Mouse (Mus musculus): ENCODE data around the gene Itsn1.

The Itsn1 gene

GRCm38 (mm10) chr16:91729066-91729482 is at the start of gene Itsn1:
Itsn1 (plus strand) TSS chr16:91729281.
- DNase-seq (ENCODE audit: low spot score in 2 of 2), result peak; percentile 98

DNA sequence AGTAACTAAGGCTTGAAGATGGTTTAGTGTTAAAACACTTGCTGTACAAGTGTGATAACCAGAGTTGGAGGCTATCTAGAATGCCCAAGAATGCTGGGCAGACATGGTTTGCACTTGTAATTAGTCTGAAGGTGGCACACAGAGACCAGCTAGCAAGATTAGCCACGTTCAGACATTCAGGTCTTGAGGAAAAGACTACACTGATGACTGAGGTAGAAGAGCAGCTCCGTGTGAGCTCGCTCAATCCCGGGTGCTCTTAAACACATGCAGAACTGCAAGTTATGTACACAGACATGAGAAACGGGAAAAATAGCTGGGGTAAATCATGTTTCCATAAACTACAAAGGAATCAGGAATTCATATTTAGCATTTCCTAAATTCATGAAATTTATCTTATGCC is 48.4 kb upstream of the Itsn1 start:
- no peak for DNase-seq (ENCODE audit: low spot score in 2 of 2)

GRCm38 (mm10) chr16:91685526-91685925 is 43.6 kb upstream of the Itsn1 start:
- no peak for DNase-seq (ENCODE audit: low spot score in 2 of 2)

GRCm38 (mm10) chr16:91686369-91686768 is 42.7 kb upstream of the Itsn1 start:
- DNase-seq (ENCODE audit: low spot score in 2 of 2), result no peak

GRCm38 (mm10) chr16:91688023-91688618 is 41.0 kb upstream of the Itsn1 start:
- DNase-seq (ENCODE audit: low spot score in 2 of 2), result no peak

DNA sequence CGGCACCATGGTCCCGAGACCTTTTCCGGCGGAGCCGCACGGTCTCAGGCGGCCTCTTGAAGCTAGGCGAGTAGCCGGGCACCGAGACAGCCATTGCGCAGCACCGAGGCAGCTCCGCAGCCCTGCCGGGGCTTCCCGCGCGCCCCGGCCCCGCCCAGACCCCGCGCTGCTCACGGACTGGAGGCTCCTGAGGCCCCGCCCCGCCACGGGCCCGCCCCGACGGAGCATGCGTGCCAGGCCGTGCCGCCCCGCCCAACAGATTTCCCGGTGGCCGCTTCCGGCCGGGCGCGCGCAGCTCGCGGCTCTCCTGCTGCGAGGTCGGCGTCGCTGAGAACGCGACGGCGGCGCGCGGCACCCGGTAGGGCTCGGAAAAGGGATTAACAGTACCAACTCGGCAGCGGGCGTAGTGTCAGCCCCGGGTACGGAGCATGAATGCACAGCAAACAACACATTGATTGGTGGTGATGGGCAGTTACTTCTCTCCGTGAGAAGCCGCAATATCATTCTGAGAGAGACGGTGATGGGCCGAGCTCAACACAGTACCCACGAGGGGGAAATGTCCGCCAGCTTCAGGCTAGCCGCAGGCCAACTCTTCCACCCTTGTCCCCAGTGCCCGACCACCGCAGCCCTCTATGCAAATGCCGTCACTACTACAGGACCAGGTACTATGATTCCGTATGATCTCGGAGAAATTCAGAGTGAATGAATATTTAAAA is 40.3 kb upstream of the Itsn1 start, which contains the start of gene Donson:
Donson (minus strand) TSS at position 152 of the 716 bp plus-strand sequence.
- DNase-seq (ENCODE audit: low spot score in 2 of 2), result peak; percentile 84 to 93

- DNase-seq (ENCODE audit: low spot score in 2 of 2), result no peak
Observed at GRCm38 (mm10) chr16:91689791-91690190, 39.3 kb upstream of the Itsn1 start.

DNA sequence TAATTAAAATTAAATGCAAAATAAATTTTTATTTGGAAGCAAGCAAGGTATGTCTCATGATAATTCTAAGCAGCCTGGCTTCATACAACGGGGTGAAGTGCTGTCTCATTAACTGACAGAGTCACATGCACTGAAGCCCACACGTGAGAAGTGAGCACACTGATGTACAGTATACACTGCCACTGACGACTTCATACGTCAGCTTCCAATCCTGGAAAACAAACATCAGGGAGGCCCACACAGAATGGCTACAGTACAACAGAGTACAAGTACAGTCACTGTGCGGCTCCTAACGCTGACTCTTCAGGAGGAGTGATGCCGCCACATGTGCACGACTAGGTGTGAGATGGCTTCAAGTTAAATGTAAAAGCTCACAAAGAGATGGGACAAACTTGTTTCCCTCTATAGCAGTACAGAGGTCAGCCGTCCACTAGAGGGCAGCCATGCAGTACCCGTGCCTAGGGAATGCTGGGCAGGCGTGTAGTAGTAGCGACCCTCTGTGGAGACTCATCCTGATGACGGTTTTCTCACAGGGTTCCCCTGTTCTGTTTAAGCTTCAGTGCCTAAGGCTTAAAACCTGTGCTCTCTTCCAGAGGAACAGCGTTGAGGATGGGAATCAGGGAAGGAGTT is 34.5 kb upstream of the Itsn1 start:
- DNase-seq (ENCODE audit: low spot score in 2 of 2), result peak; percentile 50 to 58

DNA sequence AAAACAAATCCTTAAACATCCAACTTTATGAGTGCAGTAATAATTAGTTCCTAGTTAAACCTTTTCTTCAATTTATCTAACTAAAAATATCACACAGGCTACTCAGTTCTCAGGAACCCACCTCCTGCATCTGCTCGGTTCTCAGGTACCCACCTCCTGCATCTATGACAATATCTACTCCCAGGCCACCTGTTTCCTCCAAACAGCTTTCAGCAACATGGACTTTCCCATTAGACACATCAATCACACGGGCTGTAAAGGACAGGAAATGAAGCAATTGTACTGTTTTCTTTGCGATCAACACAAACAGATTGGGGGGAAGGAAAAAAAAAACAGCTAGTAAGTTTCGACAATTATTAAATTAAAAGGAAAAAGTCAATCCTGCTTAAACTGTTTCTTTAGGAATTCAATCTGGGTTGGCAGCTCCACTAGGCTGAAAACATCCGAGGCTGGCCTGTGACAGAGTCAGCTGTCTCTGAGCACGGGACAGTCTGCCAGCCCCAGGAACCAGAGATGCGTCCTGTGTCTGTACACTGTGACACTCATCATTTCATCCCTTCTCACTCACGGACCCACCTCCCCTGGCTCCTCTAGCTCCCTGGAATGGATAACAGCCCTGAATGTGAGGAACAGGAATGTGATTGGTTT is 33.8 kb upstream of the Itsn1 start:
- DNase-seq (ENCODE audit: low spot score in 2 of 2), result no peak

GRCm38 (mm10) chr16:91698995-91699394 is 30.1 kb upstream of the Itsn1 start:
- DNase-seq (ENCODE audit: low spot score in 2 of 2), result no peak

- no peak for DNase-seq (ENCODE audit: low spot score in 2 of 2)
Observed at GRCm38 (mm10) chr16:91701908-91702307, 27.2 kb upstream of the Itsn1 start.

- DNase-seq (ENCODE audit: low spot score in 2 of 2), result no peak
Observed at GRCm38 (mm10) chr16:91702771-91703188, 26.3 kb upstream of the Itsn1 start.

- no peak for DNase-seq (ENCODE audit: low spot score in 2 of 2)
Observed at GRCm38 (mm10) chr16:91704603-91705340, 24.3 kb upstream of the Itsn1 start.

GRCm38 (mm10) chr16:91710241-91710640 is 18.8 kb upstream of the Itsn1 start:
- DNase-seq (ENCODE audit: low spot score in 2 of 2), result no peak

DNA sequence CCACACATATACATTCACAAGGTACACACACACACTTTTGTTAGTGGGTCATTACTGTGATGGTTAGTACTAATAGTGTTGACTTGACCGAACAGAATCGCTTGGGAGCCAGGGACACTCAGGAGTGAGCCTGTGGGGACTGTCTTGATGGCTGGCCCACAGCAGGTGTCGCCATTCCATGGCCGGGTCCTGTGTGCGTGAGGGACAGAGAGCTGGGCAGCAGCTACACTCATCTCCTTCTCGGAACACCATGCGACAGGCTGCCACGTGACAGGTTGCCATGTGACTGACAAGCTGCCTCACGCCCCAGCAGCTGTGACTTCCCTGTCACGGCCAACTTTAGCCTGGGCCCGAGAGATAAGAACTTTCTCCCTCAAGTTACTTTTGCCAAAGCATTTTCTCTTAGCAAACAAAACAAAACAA is 12.1 kb upstream of the Itsn1 start:
- no peak for DNase-seq (ENCODE audit: low spot score in 2 of 2)

- DNase-seq (ENCODE audit: low spot score in 2 of 2), result no peak
Observed at GRCm38 (mm10) chr16:91717399-91717798, 11.7 kb upstream of the Itsn1 start.

DNA sequence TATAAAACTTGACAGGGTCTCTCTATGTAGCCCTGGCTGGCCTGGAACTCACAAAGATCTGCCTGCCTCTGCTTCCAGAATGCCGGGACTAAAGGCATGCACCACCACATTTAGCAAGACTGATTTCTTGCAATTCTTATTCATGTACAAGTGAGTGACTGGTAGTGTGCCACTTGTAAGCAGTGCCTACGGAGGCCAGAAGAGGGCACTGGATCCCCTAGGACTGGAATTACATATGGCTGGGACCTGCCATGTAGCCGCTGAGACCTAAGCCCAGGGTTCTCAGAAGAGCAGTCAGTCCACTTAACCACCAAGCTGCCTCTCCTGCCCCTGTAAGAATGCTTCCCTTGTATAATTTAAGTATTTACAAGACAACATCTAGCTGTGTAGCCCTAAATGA is 4.8 kb upstream of the Itsn1 start:
- peak in 1 of 2 experiments; percentile 45 for DNase-seq (ENCODE audit: low spot score in 2 of 2)

DNA sequence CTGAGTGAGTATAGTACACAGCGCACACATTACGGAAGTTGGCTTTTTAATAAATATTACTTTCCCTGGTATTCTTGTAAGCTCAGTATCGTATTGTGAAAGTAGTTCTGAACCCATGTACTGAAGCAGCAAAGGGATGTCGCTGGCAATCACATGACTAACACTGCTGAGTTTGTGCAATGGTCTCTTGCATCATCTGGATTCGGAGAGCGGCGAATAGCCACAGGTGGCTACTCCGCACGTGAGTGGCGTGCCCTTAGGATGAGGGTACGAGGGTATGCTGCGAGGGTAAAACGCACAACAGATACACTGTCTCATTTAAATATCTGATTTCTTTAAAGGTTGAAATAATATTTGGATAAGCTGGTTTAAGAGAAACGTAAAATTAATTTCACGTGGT is 1.6 kb upstream of the Itsn1 start:
- DNase-seq (ENCODE audit: low spot score in 2 of 2), result peak in 1 of 2 experiments; percentile 35

- DNase-seq (ENCODE audit: low spot score in 2 of 2), result peak; percentile 97 to 99
Observed at GRCm38 (mm10) chr16:91728123-91729065, 687 bp upstream of the Itsn1 start, which contains the start of gene Cryzl1. Cryzl1 (minus strand) TSS chr16:91728975.

GRCm38 (mm10) chr16:91729821-91730441 is 850 bp downstream of the Itsn1 start:
- DNase-seq (ENCODE audit: low spot score in 2 of 2), result peak; percentile 20 to 30
